Mouse (Mus musculus) T-helper 2 cell (primary cell): ENCODE data around the gene Ocrl.

Experiments
- in situ Hi-C: fragments of 300-600 bp; cut with MboI, MseI; formaldehyde crosslinking; loops from one replicate; pipeline ENCODE4 v1.15.1; 2025; ENCODE audit warnings: high pct_unique_total_duplicates

Gene Ocrl

GRCm38 (mm10) chrX:47977078-47977477, 64.9 kb downstream of the Ocrl start:
- in situ Hi-C loops: no loop called here

- in situ Hi-C loops: no loop called here
Observed at GRCm38 (mm10) chrX:47985000-47985619, 72.9 kb downstream of the Ocrl start.

GRCm38 (mm10) chrX:47988024-47988423, 75.8 kb downstream of the Ocrl start:
- in situ Hi-C loops: no loop called here

GRCm38 (mm10) chrX:47992606-47993005, 80.4 kb downstream of the Ocrl start:
- in situ Hi-C loops: loop anchor here (10.0 kb wide), 1 partner anchor 232 kb away; no protein-coding TSS in a partner anchor

GRCm38 (mm10) chrX:47998412-47998811, 86.2 kb downstream of the Ocrl start:
- in situ Hi-C loops: loop anchor here (5.0 to 10.0 kb wide), 3 partner anchors 69 to 404 kb away; no protein-coding TSS in a partner anchor

- in situ Hi-C loops: no loop called here
Observed at GRCm38 (mm10) chrX:48001151-48001550, 89.0 kb downstream of the Ocrl start.

- in situ Hi-C loops: no loop called here
Observed at GRCm38 (mm10) chrX:48004786-48005185, 92.6 kb downstream of the Ocrl start.

GRCm38 (mm10) chrX:48006062-48006461, 93.9 kb downstream of the Ocrl start:
- in situ Hi-C loops: no loop called here

GRCm38 (mm10) chrX:48011656-48012055, 99.5 kb downstream of the Ocrl start:
- in situ Hi-C loops: no loop called here
